Mouse (Mus musculus) heart, adult 2 months (tissue): ENCODE measurements around the gene Atf6. TPM values are rescaled to one million over a fixed set of nuclear protein-coding genes. Genes with fewer than 3 reads are reported as not detected.

Experiments
- DNase-seq, 2 experiments: peaks; one replicate each; pipeline ENCODE4 v3.0.0; 2021
- H3K27ac ChIP-seq: fragments of 200-600 bp; 2 replicates; pipeline ENCODE4 v1.8.1; 2022
- H3K27me3 ChIP-seq: fragments of 200-500 bp; 2 replicates; pipeline ENCODE4 v1.6.1; 2012; ENCODE audit warnings: mild to moderate bottlenecking, low read length, inconsistent platforms, mixed read lengths; ENCODE audit not compliant: control insufficient read depth, insufficient read depth
- H3K36me3 ChIP-seq: fragments of 200-500 bp; 2 replicates; pipeline ENCODE4 v1.6.1; 2012; ENCODE audit warnings: low read length, inconsistent platforms; ENCODE audit not compliant: control insufficient read depth, insufficient read depth
- H3K4me1 ChIP-seq: fragments of 200-500 bp; 2 replicates; pipeline ENCODE4 v1.6.1; 2011; ENCODE audit warnings: low read length; ENCODE audit not compliant: control insufficient read depth, insufficient read depth
- H3K4me3 ChIP-seq: fragments of 200-600 bp; 2 replicates; pipeline ENCODE4 v1.8.1; 2022
- H3K79me2 ChIP-seq: fragments of 200-500 bp; replicated peaks from 2 replicates; pipeline ENCODE4 v1.6.1; 2012; ENCODE audit warnings: mild to moderate bottlenecking, inconsistent platforms, low read length, moderate library complexity, mixed read lengths; ENCODE audit not compliant: control insufficient read depth, insufficient read depth
- H3K9ac ChIP-seq: fragments of 200-500 bp; 2 replicates; pipeline ENCODE4 v1.6.1; 2012; ENCODE audit warnings: low read depth, mild to moderate bottlenecking, control low read depth, inconsistent platforms, low read length, mixed read lengths
- CTCF ChIP-seq: fragments of 200-600 bp; IDR thresholded peaks from 2 replicates; pipeline ENCODE4 v1.8.1; 2022; ENCODE audit warnings: antibody characterized with exemption, mild to moderate bottlenecking, moderate library complexity
- EP300 ChIP-seq: fragments of 200-500 bp; IDR thresholded peaks from 2 replicates; pipeline ENCODE4 v1.6.1; 2011; ENCODE audit warnings: low read depth, low read length, control low read depth; ENCODE audit not compliant: insufficient read depth
- POLR2A ChIP-seq: fragments of 200-500 bp; IDR thresholded peaks from 2 replicates; pipeline ENCODE4 v1.6.1; 2011; ENCODE audit warnings: mild to moderate bottlenecking, low read depth, low read length, control low read depth; ENCODE audit not compliant: insufficient read depth
- WGBS: fragments of 180-500 bp; shearing (Covaris S2); methylation state at CpG from one replicate; pipeline ENCODE4 v1.1.7; 2018; 5-methylcytosine and 5-hydroxymethylcytosine counted together
- intact Hi-C: fragments of 180-260 bp; cut with DNase I; formaldehyde crosslinking; loops from one replicate; pipeline ENCODE4 v1.15.1; 2025
- polyA plus RNA-seq: library from polyadenylated mRNA; depleted of rRNA; stranded (reverse); fragments of >200 nt; gene quantifications from 2 replicates; pipeline ENCODE4 v1.2.3, GENCODE M21; 2012
- total RNA-seq, 2 experiments: library from RNA; stranded (reverse); gene quantifications; 2 replicates each; pipeline ENCODE4 v1.2.3; 2021

Atf6 gene
- total and polyA plus RNA-seq, 3 experiments, result 22.0 to 82.3 (median 62.6) TPM

DNA sequence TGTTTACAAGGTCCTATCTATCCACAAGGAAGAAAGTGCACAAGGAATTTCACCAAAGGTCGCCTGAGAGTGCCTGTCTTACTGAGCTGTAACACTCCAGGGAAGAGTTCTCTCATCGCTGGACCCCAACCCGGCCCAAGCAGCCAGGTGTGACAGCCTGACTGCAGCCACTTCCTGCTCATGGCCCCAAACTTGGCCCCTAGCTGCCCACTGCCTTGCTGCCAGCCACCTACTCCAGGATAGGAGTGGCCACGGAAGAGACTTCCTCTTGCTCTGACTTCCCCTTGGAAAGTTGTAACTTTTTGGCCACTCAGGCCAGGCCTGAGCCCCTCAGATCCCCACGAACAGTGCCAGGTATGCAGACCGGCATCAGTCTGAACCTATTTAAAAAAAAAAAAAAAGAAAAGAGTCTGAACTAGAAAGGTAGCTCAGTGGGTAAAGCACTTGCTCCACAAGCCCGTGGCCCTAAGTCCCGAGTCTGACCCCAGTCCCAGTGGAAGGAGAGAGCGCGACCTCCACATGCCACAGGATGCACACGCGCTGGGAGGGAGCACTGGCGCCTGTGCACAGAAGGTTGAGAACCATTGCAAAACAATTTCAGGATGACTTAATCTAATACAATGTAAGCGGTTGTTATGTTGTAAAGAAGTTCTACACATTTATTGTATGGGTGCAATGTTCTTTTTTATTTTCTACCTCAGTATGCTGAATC, 47.3 kb downstream of the Atf6 start:
- intact Hi-C loops, result no loop called here
- no peaks in the 10 kb centered on the region for H3K36me3 ChIP-seq
- DNase-seq, result no peak
- 76% methylated on average over 14 of the region's 14 CpGs for WGBS
- no peak overlapping the region for H3K9ac ChIP-seq
- H3K27ac ChIP-seq, result no peak overlapping the region
- H3K27me3 ChIP-seq, result no peaks in the 10 kb centered on the region
- H3K4me1 ChIP-seq, result no peaks in the 10 kb centered on the region
- H3K4me3 ChIP-seq, result no peak overlapping the region
- peaks cover 2% of the 10 kb centered on the region; the same call in 1 of the 2 replicates for H3K79me2 ChIP-seq
- no peak for TF ChIP-seq POLR2A
- no peak for TF ChIP-seq EP300
- TF ChIP-seq CTCF, result no peak

DNA sequence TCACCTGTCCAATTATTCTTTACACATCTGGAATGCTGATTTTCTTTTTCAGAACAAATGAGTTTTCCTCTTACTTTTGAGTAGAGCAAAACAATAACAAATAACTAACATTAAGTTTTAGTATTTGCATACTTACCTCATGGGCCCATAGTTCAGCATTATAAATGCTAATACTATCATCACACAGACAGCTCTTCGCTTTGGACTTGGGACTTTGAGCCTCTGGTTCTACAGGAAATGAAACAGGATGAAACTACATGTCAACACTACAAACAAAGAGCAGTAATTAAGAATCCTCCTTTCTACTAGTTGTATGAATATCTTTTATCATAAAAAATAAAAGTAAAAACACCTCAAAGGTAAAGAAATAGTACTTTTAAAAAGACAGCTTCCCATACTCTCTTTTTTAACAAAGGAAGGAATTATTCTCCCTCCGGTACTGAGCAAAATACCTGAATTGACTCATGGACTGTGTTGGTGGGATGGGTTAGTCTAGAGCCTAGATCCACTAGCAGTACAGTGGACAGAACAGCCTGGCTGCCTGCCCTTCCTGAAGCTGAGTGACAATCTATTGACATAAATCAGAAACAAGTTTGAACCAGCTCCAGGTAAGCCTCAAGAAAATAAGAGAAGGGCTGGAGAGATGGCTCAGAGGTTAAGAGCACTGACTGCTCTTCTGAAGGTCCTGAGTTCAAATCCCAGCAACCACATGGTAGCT, 52.1 kb downstream of the Atf6 start:
- no peaks in the 10 kb centered on the region for H3K79me2 ChIP-seq
- no peaks in the 10 kb centered on the region for H3K27me3 ChIP-seq
- H3K9ac ChIP-seq, result no peak overlapping the region
- no peaks in the 10 kb centered on the region for H3K36me3 ChIP-seq
- no peaks in the 10 kb centered on the region for H3K4me1 ChIP-seq
- no peak overlapping the region for H3K27ac ChIP-seq
- 99% methylated on average over 2 of the region's 2 CpGs for WGBS
- H3K4me3 ChIP-seq, result no peak overlapping the region
- intact Hi-C loops, result no loop called here
- TF ChIP-seq POLR2A (no peak), EP300 (no peak), CTCF (no peak)
- no peak for DNase-seq

DNA sequence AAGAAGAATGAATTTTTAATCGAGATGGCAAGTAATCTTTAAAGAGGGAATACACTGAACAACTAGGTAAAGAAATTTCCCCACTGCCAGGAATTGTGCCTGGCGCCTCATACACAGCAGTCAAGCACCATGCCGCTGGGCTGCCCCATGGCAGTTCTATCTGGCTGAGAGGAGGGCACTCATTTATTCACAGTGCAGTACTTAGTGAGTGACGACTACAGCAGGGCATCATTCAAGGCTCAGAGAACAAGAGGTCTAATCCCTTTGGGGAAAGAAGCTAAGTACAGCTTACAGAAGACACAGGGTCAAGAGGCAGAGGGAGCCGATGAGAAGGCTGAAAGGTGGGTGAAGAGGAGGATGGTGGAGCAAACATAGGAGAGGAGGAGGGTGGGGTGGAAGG, 54.7 kb downstream of the Atf6 start:
- no peaks in the 10 kb centered on the region for H3K4me1 ChIP-seq
- no peak overlapping the region for H3K4me3 ChIP-seq
- DNase-seq, result no peak
- peaks cover 4% of the 10 kb centered on the region for H3K36me3 ChIP-seq
- no peaks in the 10 kb centered on the region for H3K79me2 ChIP-seq
- intact Hi-C loops, result no loop called here
- no peak overlapping the region for H3K27ac ChIP-seq
- no peak for TF ChIP-seq POLR2A
- no peak for TF ChIP-seq CTCF
- TF ChIP-seq EP300, result no peak
- WGBS, result 81% methylated on average over 5 of the region's 5 CpGs
- no peak overlapping the region for H3K9ac ChIP-seq
- no peaks in the 10 kb centered on the region for H3K27me3 ChIP-seq

DNA sequence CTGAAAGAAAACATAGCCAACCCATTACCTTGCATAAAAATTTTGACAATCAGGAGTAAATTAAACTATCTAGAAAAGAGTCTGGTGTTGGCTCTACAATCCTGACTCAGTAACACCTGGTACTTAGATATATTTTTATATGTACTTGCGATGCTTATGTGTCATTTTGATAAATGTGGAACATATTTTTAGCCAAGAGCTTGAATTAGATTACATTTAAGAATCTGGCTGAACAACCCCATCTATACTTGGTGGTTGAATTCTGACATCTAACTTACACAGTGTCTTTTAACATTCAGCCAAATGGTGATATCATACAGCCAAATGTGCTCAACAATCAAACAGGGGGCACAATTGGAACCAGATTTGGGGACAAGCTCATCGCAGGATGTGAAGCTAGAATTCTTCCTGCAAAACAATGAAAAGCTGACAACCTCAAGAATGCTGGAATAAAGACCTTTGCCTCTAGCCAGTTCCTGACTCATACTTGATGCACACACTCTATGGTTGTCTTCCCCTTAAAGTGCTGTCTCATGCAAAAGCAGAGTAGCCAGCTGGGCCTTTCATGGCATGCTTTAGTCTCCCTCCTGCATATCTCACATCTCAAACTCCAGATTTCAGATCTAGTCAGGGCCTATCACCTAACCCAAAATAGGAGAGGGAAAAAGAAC, 59.8 kb downstream of the Atf6 start:
- Histone ChIP-seq H3K4me3 (no peak overlapping the region), H3K79me2 (no peaks in the 10 kb centered on the region), H3K4me1 (peaks cover 2% of the 10 kb centered on the region; the same call in 1 of the 2 replicates), H3K9ac (no peak overlapping the region), H3K36me3 (peaks cover 12% of the 10 kb centered on the region), H3K27ac (no peak overlapping the region), H3K27me3 (no peaks in the 10 kb centered on the region)
- intact Hi-C loops, result no loop called here
- TF ChIP-seq EP300 (no peak), CTCF (no peak), POLR2A (no peak)
- WGBS, result 63% methylated on average over 2 of the region's 2 CpGs
- DNase-seq, result no peak

DNA sequence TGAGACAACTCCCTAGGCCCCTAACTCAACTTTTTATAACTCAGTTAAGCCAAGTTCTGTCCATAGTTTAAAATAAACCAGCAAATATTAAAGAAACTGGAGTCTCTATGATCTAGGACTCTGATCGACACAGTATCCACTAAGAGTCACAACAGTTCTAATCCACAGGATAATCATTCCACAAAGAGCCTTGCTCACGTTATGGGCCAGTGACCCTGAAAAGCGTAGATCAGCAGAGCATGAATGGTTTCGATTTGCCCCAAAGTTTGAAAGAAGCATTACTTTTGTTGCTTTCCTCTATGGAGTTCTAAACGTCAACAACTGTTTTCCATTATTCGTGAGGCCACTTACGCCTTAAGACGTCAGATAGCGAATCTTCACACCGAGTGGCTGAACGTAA, 62.9 kb downstream of the Atf6 start:
- intact Hi-C loops, result no loop called here
- H3K27me3 ChIP-seq, result no peaks in the 10 kb centered on the region
- peaks cover 2% of the 10 kb centered on the region; the same call in 1 of the 2 replicates for H3K4me1 ChIP-seq
- H3K27ac ChIP-seq, result no peak overlapping the region
- H3K79me2 ChIP-seq, result no peaks in the 10 kb centered on the region
- H3K4me3 ChIP-seq, result no peak overlapping the region
- no peak for TF ChIP-seq POLR2A
- TF ChIP-seq EP300, result no peak
- no peak for TF ChIP-seq CTCF
- peaks cover 12% of the 10 kb centered on the region for H3K36me3 ChIP-seq
- WGBS, result 92% methylated on average over 11 of the region's 11 CpGs
- DNase-seq, result no peak
- no peak overlapping the region for H3K9ac ChIP-seq
